Mouse (Mus musculus) heart, embryonic 12.5 days (tissue): ENCODE results near the gene Srrm4. TPM values are rescaled to one million over a fixed set of nuclear protein-coding genes. Genes with fewer than 3 reads are reported as not detected.
A peak's percentile ranks its signal among the peaks of the same experiment; 100 is the strongest.

Experiments used
- ATAC-seq: fragments of 200-750 bp; cut with Nextera tagmentation; 2 replicates; pipeline ENCODE4 v1.8.0; 2017; ENCODE audit warnings: moderate TSS enrichment, moderate library complexity; ENCODE audit not compliant: insufficient number of reproducible peaks, low FRiP score
- H3K27ac ChIP-seq: fragments of 300-500 bp; sonication (generic); 2 replicates; pipeline ENCODE4 v1.5.1; 2016; ENCODE audit warnings: mild to moderate bottlenecking, moderate library complexity; ENCODE audit not compliant: poor library complexity, severe bottlenecking
- H3K27me3 ChIP-seq: fragments of 300-500 bp; sonication (generic); replicated peaks from 2 replicates; pipeline ENCODE4 v1.6.1; 2016; ENCODE audit warnings: mild to moderate bottlenecking, moderate library complexity
- H3K36me3 ChIP-seq: fragments of 300-500 bp; sonication (generic); 2 replicates; pipeline ENCODE4 v1.6.1; 2016; ENCODE audit warnings: mild to moderate bottlenecking, moderate library complexity
- H3K4me1 ChIP-seq: fragments of 300-500 bp; sonication (generic); replicated peaks from 2 replicates; pipeline ENCODE4 v1.6.1; 2016; ENCODE audit warnings: mild to moderate bottlenecking
- H3K4me2 ChIP-seq: fragments of 300-500 bp; sonication (generic); 2 replicates; pipeline ENCODE4 v1.6.1; 2016; ENCODE audit warnings: mild to moderate bottlenecking, moderate library complexity
- H3K4me3 ChIP-seq: fragments of 300-500 bp; sonication (generic); 2 replicates; pipeline ENCODE4 v1.5.1; 2016; ENCODE audit warnings: mild to moderate bottlenecking
- H3K9ac ChIP-seq: fragments of 300-500 bp; sonication (generic); 2 replicates; pipeline ENCODE4 v1.6.1; 2016; ENCODE audit warnings: mild to moderate bottlenecking, moderate library complexity
- H3K9me3 ChIP-seq: fragments of 300-500 bp; sonication (generic); replicated peaks from 2 replicates; pipeline ENCODE4 v1.6.1; 2016; ENCODE audit warnings: mild to moderate bottlenecking, moderate library complexity
- WGBS: fragments of 180-500 bp; shearing (Covaris S2); methylation state at CpG from one replicate; pipeline ENCODE4 v1.1.7; 2016; 5-methylcytosine and 5-hydroxymethylcytosine counted together
- polyA plus RNA-seq: library from polyadenylated mRNA; unstranded; fragments of >200 nt; fragmentation: Nextera tagmentation; extraction: Ambion mirVana; gene quantifications from 2 replicates; pipeline ENCODE4 v1.2.1, GENCODE M21; 2016

The Srrm4 gene
- polyA plus RNA-seq, 1 experiment from 2014 or later: 1.7 TPM

- H3K4me2 ChIP-seq: peak overlapping the region; percentile 73
- peak overlapping the region; percentile 77 for H3K9ac ChIP-seq
- no peaks in the 10 kb centered on the region for H3K9me3 ChIP-seq
- 33% methylated on average over 22 of the region's 22 CpGs for WGBS
- H3K4me1 ChIP-seq: peaks cover 48% of the 10 kb centered on the region
- H3K36me3 ChIP-seq: peaks cover 5% of the 10 kb centered on the region; the same call in 1 of the 2 replicates
- peak overlapping the region; percentile 53 for H3K4me3 ChIP-seq
- H3K27ac ChIP-seq: peak overlapping the region; percentile 92
- no peak for ATAC-seq
- no peaks in the 10 kb centered on the region for H3K27me3 ChIP-seq
Observed at GRCm38 (mm10) chr5:116421791-116422481, 169.7 kb downstream of the Srrm4 start.

GRCm38 (mm10) chr5:116420759-116421225 lies 170.8 kb downstream of the Srrm4 start:
- Histone ChIP-seq H3K9me3 (no peaks in the 10 kb centered on the region), H3K4me1 (peaks cover 56% of the 10 kb centered on the region), H3K36me3 (peaks cover 5% of the 10 kb centered on the region; the same call in 1 of the 2 replicates), H3K27me3 (no peaks in the 10 kb centered on the region), H3K4me3 (peak overlapping the region; percentile 53), H3K9ac (peak overlapping the region; percentile 79), H3K27ac (peak overlapping the region; percentile 89), H3K4me2 (peak overlapping the region; percentile 75)
- ATAC-seq: peak; percentile 75
- WGBS: 15% methylated on average over 6 of the region's 6 CpGs

- Histone ChIP-seq H3K4me3 (peak overlapping the region; percentile 53), H3K9ac (peak overlapping the region; percentile 79), H3K27me3 (no peaks in the 10 kb centered on the region), H3K27ac (peak overlapping the region; percentile 89), H3K4me1 (peaks cover 62% of the 10 kb centered on the region), H3K36me3 (peaks cover 9% of the 10 kb centered on the region), H3K4me2 (peak overlapping the region; percentile 75), H3K9me3 (no peaks in the 10 kb centered on the region)
- no peak for ATAC-seq
- WGBS: 90% methylated on average over 1 of the region's 1 CpGs
Observed at GRCm38 (mm10) chr5:116420213-116420612, 171.4 kb downstream of the Srrm4 start.

GRCm38 (mm10) chr5:116419322-116420045 lies 172.1 kb downstream of the Srrm4 start:
- H3K9me3 ChIP-seq: no peaks in the 10 kb centered on the region
- H3K36me3 ChIP-seq: peaks cover 17% of the 10 kb centered on the region
- no peak for ATAC-seq
- H3K4me2 ChIP-seq: peak overlapping the region; percentile 75
- H3K9ac ChIP-seq: peak overlapping the region; percentile 79
- peaks cover 66% of the 10 kb centered on the region for H3K4me1 ChIP-seq
- no peaks in the 10 kb centered on the region for H3K27me3 ChIP-seq
- WGBS: 46% methylated on average over 6 of the region's 6 CpGs
- H3K4me3 ChIP-seq: peak overlapping the region; percentile 53
- peak overlapping the region; percentile 36 for H3K27ac ChIP-seq

GRCm38 (mm10) chr5:116416208-116416607 lies 175.4 kb downstream of the Srrm4 start:
- Histone ChIP-seq H3K4me2 (peak overlapping the region; percentile 31), H3K4me3 (no peak overlapping the region; the same call in 1 of the 2 replicates), H3K9ac (no peak overlapping the region), H3K36me3 (peaks cover 28% of the 10 kb centered on the region), H3K27ac (peak overlapping the region; percentile 67), H3K9me3 (no peaks in the 10 kb centered on the region), H3K27me3 (no peaks in the 10 kb centered on the region), H3K4me1 (peaks cover 76% of the 10 kb centered on the region)
- no peak for ATAC-seq
- WGBS: 17% methylated on average over 5 of the region's 5 CpGs

- Histone ChIP-seq H3K9me3 (no peaks in the 10 kb centered on the region), H3K4me1 (peaks cover 66% of the 10 kb centered on the region), H3K27ac (peak overlapping the region; percentile 41; the same call in 1 of the 2 replicates), H3K27me3 (no peaks in the 10 kb centered on the region), H3K9ac (no peak overlapping the region), H3K36me3 (peaks cover 31% of the 10 kb centered on the region), H3K4me2 (peak overlapping the region; percentile 43), H3K4me3 (no peak overlapping the region)
- WGBS: 6% methylated on average over 16 of the region's 16 CpGs
- ATAC-seq: peak; percentile 49; the same call in 1 of the 2 replicates
Observed at GRCm38 (mm10) chr5:116409689-116410590, 181.7 kb downstream of the Srrm4 start.

GRCm38 (mm10) chr5:116408965-116409364 lies 182.7 kb downstream of the Srrm4 start:
- Histone ChIP-seq H3K4me3 (no peak overlapping the region), H3K36me3 (peaks cover 21% of the 10 kb centered on the region), H3K27ac (no peak overlapping the region), H3K9me3 (no peaks in the 10 kb centered on the region), H3K9ac (no peak overlapping the region), H3K4me1 (peaks cover 57% of the 10 kb centered on the region), H3K27me3 (no peaks in the 10 kb centered on the region), H3K4me2 (no peak overlapping the region)
- WGBS: 57% methylated on average over 9 of the region's 9 CpGs
- ATAC-seq: no peak

GRCm38 (mm10) chr5:116407936-116408335 lies 183.7 kb downstream of the Srrm4 start:
- Histone ChIP-seq H3K36me3 (peaks cover 20% of the 10 kb centered on the region), H3K27ac (peak overlapping the region; percentile 39; the same call in 1 of the 2 replicates), H3K9me3 (no peaks in the 10 kb centered on the region), H3K4me2 (no peak overlapping the region), H3K27me3 (no peaks in the 10 kb centered on the region), H3K4me1 (peaks cover 47% of the 10 kb centered on the region), H3K4me3 (no peak overlapping the region), H3K9ac (no peak overlapping the region)
- no peak for ATAC-seq
- WGBS: 34% methylated on average over 6 of the region's 6 CpGs

GRCm38 (mm10) chr5:116407321-116407720 lies 184.3 kb downstream of the Srrm4 start:
- Histone ChIP-seq H3K9me3 (no peaks in the 10 kb centered on the region), H3K4me2 (no peak overlapping the region), H3K36me3 (peaks cover 15% of the 10 kb centered on the region), H3K9ac (no peak overlapping the region), H3K4me3 (no peak overlapping the region), H3K27ac (peak overlapping the region; percentile 39; the same call in 1 of the 2 replicates), H3K27me3 (no peaks in the 10 kb centered on the region), H3K4me1 (peaks cover 41% of the 10 kb centered on the region)
- 37% methylated on average over 4 of the region's 4 CpGs for WGBS
- no peak for ATAC-seq

- no peaks in the 10 kb centered on the region for H3K27me3 ChIP-seq
- no peak overlapping the region for H3K4me2 ChIP-seq
- H3K9ac ChIP-seq: no peak overlapping the region
- H3K9me3 ChIP-seq: no peaks in the 10 kb centered on the region
- H3K4me3 ChIP-seq: no peak overlapping the region
- H3K36me3 ChIP-seq: peaks cover 15% of the 10 kb centered on the region
- H3K4me1 ChIP-seq: peaks cover 39% of the 10 kb centered on the region
- no peak for ATAC-seq
- no peak overlapping the region for H3K27ac ChIP-seq
- WGBS: 68% methylated on average over 3 of the region's 3 CpGs
Observed at GRCm38 (mm10) chr5:116406507-116406906, 185.1 kb downstream of the Srrm4 start.
